Comparison of ENCODE assay signal across 9 mouse cellular contexts in genomic region chr12:31444131-31444546, GRCm38 (mm10). TPM values are rescaled to one million over a fixed set of nuclear protein-coding genes. Genes with fewer than 3 reads are reported as not detected.
DNase-seq lines count a peak whose midpoint lies in the region; ATAC-seq lines count a peak whose summit lies in the region.
"Had no signal": no experiment of that assay in that cellular context is flagged by ENCODE, and none has a peak within 500 bp of the region (broad histone marks: within the 10 kb centered on the region; RNA-seq: fewer than 3 reads in every experiment).

No protein-coding gene starts in this region.

- no peaks in the 10 kb centered on the region for H3K9me3 ChIP-seq in heart, embryonic 10.5 days
- no peaks in the 10 kb centered on the region for H3K9me3 ChIP-seq in hindbrain, embryonic 12.5 days (replicated peaks)
- no peaks in the 10 kb centered on the region for H3K9me3 ChIP-seq in stomach, embryonic 16.5 days (replicated peaks; ENCODE audit: control insufficient read depth, low read length)

- DNase-seq in heart, embryonic 10.5 days (ENCODE audit: low spot score) = peak; percentile 90
- DNase-seq in heart, adult 9 months (ENCODE audit: low spot score in 2 of 2) = no peak
- peak; percentile 52 for DNase-seq in embryo, embryonic 11.5 days (ENCODE audit: low read depth, low spot score)
- peak; percentile 33 for DNase-seq in lung, postnatal 10 days
- DNase-seq in right cerebral cortex, postnatal 10 days (ENCODE audit: low spot score in 2 of 2) = no peak
- no peak for DNase-seq in layer of hippocampus, adult 8-10 months (ENCODE audit: low spot score in 2 of 2)

- ATAC-seq in hindbrain, embryonic 12.5 days (ENCODE audit: low FRiP score) = peak; percentile 77; the same call in 1 of the 2 replicates
- ATAC-seq in stomach, embryonic 16.5 days (ENCODE audit: insufficient read depth, low FRiP score) = peak; percentile 50; the same call in 1 of the 2 replicates
- ATAC-seq: Patski had no signal

- H3K9ac ChIP-seq in hindbrain, embryonic 12.5 days = no peak overlapping the region
- H3K9ac ChIP-seq in stomach, embryonic 16.5 days (ENCODE audit: low read length) = no peak overlapping the region

- H3K4me2 ChIP-seq in hindbrain, embryonic 12.5 days (replicated peaks) = peak overlapping the region; percentile 50
- peak overlapping the region; percentile 44 for H3K4me2 ChIP-seq in stomach, embryonic 16.5 days (ENCODE audit: low read depth, low read length)

- H3K36me3 ChIP-seq in heart, embryonic 10.5 days = no peaks in the 10 kb centered on the region
- H3K36me3 ChIP-seq in hindbrain, embryonic 12.5 days = no peaks in the 10 kb centered on the region
- H3K36me3 ChIP-seq in stomach, embryonic 16.5 days (ENCODE audit: control insufficient read depth, insufficient read depth, low read length) = no peaks in the 10 kb centered on the region

- under 1% methylated on average over 11 of the region's 11 CpGs for WGBS in heart, embryonic 10.5 days
- WGBS in hindbrain, embryonic 12.5 days = 3% methylated on average over 11 of the region's 11 CpGs
- under 1% methylated on average over 11 of the region's 11 CpGs for WGBS in stomach, embryonic 16.5 days

- peak overlapping the region; percentile 48 for H3K4me3 ChIP-seq in heart, embryonic 10.5 days
- peak overlapping the region; percentile 18 for H3K4me3 ChIP-seq in hindbrain, embryonic 12.5 days
- 0 out of 2 replicates have a peak overlapping the region, but pooled peaks have one; percentile 14 for H3K4me3 ChIP-seq in stomach, embryonic 16.5 days (replicated peaks; ENCODE audit: low read length)

- peaks cover 7% of the 10 kb centered on the region; the same call in 1 of the 2 replicates for H3K4me1 ChIP-seq in heart, embryonic 10.5 days
- H3K4me1 ChIP-seq in hindbrain, embryonic 12.5 days = peaks cover 3% of the 10 kb centered on the region; the same call in 1 of the 2 replicates
- H3K4me1 ChIP-seq in stomach, embryonic 16.5 days (ENCODE audit: control insufficient read depth, insufficient read depth, low read length) = peaks cover 9% of the 10 kb centered on the region; the same call in 1 of the 2 replicates

- H3K27me3 ChIP-seq in heart, embryonic 10.5 days (ENCODE audit: insufficient read depth, poor library complexity, severe bottlenecking) = no peaks in the 10 kb centered on the region
- H3K27me3 ChIP-seq in hindbrain, embryonic 12.5 days = no peaks in the 10 kb centered on the region
- H3K27me3 ChIP-seq in stomach, embryonic 16.5 days (ENCODE audit: control insufficient read depth, insufficient read depth, low read length) = no peaks in the 10 kb centered on the region

- H3K27ac ChIP-seq in heart, embryonic 10.5 days = no peak overlapping the region
- H3K27ac ChIP-seq in hindbrain, embryonic 12.5 days = no peak overlapping the region
- no peak overlapping the region for H3K27ac ChIP-seq in stomach, embryonic 16.5 days (ENCODE audit: low read length)

RNA-seq across cellular contexts. Expression of gene Slc26a3, which starts 53.5 kb away (rescaled TPM):
- 0.13 TPM in 1 of 2 replicates, not detected in the other for polyA plus RNA-seq in heart, embryonic 10.5 days (2016; fragmentation: Nextera tagmentation; extraction: Ambion mirVana)
- not detected in 2 replicates for polyA plus RNA-seq in hindbrain, embryonic 12.5 days (2016; fragmentation: Nextera tagmentation; extraction: Ambion mirVana)
- polyA plus RNA-seq in stomach, embryonic 16.5 days (2015; fragmentation: Nextera tagmentation; extraction: Ambion mirVana) = 3.7 and 4.9 TPM in 2 replicates
- under 1 TPM; 0.25 to 0.41 (median 0.27) TPM for total RNA-seq in layer of hippocampus, adult 8-10 months (2022)
- polyA plus RNA-seq: Patski had no signal

RNA-seq across cellular contexts. Expression of gene Cbll1, which starts 55.3 kb away (rescaled TPM):
- polyA plus RNA-seq in heart, embryonic 10.5 days (2016; fragmentation: Nextera tagmentation; extraction: Ambion mirVana) = 10.6 and 12.6 TPM in 2 replicates
- polyA plus RNA-seq in hindbrain, embryonic 12.5 days (2016; fragmentation: Nextera tagmentation; extraction: Ambion mirVana) = 15.9 and 18.1 TPM in 2 replicates
- 9.5 and 12.0 TPM in 2 replicates for polyA plus RNA-seq in stomach, embryonic 16.5 days (2015; fragmentation: Nextera tagmentation; extraction: Ambion mirVana)
- 10 to 100 TPM; 22.4 to 26.9 (median 25.1) TPM for total RNA-seq in layer of hippocampus, adult 8-10 months (2022)

Comparison
In these comparisons a context has a peak if more than half of its experiments do, and no peak if none do; other contexts are left out.
1. DNase-seq: peak in heart, embryonic 10.5 days (single experiment), embryo, embryonic 11.5 days (single experiment) and lung, postnatal 10 days (single experiment); none in heart, adult 9 months (0 of 2), right cerebral cortex, postnatal 10 days (0 of 2) and layer of hippocampus, adult 8-10 months (0 of 2).
2. Peak in every context shown above with its lines, with median percentiles within 50 percentile points of each other: H3K4me3 ChIP-seq.